Mouse (Mus musculus): ENCODE results near the gene Fig4. TPM values are rescaled to one million over a fixed set of nuclear protein-coding genes. Genes with fewer than 3 reads are reported as not detected.

Gene Fig4
- total RNA-seq, 4 experiments from 2014 or later, result 25.9 to 31.7 (median 28.2) TPM

DNA sequence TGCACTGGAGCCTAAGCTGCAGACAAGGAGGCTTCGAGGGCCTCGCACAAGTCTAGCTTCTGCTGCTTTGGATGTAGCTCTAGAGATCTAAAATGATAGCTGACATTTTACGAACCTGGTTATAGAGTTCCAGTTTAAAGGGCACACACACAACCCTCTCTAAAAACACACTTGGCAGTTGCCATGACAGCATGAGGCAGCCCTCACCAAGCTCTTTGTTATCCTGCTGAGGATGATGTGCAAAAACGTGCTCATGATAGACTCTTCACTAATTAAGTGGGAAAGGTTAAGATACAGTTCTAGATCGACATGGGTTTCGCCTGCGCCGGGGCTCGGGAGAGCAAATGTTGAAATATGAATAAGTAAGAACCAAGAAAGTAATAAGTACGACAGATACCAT lies 84.2 kb downstream of the Fig4 start:
- no peak for DNase-seq (ENCODE audit: low spot score)

DNA sequence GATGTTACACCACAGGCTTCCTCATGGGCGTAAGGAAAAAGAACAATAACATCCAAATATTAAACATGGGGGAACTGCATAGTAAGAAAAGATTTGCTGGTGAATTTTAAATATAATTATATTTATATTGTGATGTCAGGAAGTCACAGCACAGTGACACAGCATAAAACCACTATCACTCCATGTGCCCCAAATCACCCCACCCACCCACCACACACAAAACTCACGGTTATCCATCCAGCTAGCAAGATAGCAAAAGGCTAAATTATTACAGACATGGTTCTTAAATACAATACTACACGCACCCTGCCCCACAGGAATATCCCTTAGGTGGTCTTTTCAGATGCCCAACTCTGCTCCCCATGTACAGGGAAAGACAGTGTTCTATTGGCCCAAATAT lies 89.0 kb downstream of the Fig4 start:
- DNase-seq (ENCODE audit: low spot score), result no peak

DNA sequence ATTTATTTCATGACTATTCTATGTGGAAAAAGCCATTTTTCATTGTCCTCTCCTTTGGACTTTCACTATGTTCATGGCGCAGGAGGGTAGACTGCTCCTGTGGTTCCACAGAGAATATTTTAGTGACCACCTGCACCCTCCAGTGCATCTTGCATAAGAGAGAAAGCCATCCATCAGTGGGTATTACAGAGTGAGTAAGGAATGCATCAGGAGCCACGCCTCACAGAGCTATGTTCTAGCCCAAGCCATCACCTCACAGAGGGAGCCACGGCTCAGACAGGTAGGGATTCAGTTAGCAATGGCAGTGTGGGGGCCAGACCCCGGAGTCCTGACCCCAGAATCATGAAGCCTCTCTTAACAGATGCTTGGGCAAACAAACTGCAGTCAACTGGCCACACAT lies 93.5 kb downstream of the Fig4 start:
- DNase-seq (ENCODE audit: low spot score), result no peak

DNA sequence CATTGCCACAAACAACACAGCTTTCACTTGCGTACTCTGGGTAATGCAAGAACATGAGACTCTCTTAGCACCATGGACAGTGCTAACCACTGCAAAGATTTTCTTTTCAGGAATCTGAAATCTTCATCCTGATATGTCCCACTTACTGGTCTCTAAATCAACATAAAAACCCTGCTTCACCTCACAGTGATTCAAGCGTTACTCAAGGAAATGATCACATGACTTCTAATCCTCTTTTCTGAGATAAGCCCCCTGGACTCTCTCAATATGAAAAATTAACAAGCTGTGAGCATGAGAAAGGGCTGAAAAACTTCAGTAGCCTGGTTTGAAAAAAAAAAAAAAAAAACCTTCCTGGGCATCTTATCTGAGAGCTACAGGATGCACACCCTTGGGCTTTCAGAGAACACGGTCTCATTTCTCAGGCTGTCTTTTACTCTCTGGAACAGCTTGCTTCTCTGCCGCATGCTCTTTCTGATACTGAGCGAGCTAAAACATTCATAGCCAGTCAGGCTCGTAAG lies 94.1 kb downstream of the Fig4 start:
- no peak for DNase-seq (ENCODE audit: low spot score)

DNA sequence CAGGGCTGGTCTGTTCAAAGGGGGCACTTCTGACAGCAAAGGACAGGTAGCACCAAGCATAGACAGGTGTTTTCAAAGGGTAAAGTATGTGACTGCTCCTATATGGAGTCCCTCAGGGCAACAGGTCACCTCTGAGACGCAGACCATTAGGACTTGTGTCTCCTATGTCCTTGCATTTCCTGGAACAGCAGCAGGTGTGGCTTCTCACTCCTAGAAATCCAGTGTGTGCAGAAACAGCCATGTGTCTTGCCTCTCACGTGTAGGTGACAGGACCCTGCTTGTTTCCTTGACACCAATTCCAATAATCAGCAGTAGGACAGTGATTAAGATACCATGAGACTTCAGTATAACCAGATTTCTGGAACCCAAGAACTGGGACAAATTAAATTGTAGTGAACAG lies 97.4 kb downstream of the Fig4 start:
- DNase-seq (ENCODE audit: low spot score), result no peak

DNA sequence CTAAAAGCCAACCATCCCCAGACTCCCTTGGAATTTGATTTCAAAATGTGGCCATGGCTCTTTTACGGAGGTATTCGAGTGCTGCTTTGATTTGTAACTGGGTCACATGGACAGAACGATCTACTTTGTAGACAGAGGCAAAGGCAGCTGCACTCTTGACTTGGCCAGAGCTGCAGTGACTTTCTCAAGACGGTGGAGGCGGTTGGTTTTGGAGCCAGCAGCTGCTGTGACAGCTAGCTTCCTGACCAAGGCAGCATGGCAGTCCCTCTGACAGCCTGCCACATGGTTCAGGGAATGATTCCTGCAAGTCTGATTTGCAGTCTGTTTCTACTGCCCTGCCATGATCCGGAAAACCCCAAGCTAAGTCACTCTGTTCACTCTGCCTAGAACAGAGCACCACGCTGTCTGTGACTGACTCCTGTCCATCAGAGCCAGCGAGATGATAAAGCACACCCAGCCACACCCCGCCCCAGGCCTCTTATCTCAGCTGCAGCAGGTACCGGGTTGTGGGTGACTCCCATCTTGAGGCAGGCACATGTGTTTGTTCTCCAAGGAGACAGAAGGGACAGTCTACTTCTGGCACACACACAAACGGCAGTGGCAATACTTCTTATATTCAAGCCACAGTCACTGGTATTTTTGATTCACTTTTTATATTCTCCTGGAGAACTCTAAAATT lies 98.3 kb downstream of the Fig4 start:
- DNase-seq (ENCODE audit: low spot score), result no peak

DNA sequence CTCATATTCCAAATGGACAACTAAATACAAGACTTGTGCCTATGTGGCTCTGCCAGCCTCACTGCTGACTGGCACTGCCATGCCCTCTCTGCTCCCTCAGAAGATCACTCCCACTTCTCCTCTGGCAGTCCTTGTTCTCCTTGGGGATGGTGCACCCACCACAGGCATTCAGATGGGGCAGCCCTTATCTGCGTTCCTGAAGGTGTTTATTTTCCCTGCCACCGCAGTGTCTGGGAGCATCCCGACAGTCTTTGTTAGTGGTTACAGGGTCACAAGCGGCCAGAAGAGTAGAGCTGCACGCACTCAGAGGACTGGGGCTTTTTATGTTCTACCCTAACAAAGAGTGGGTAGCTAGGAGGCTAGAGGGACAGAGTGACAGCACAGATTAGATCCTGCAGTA lies 98.9 kb downstream of the Fig4 start:
- DNase-seq (ENCODE audit: low spot score), result no peak

DNA sequence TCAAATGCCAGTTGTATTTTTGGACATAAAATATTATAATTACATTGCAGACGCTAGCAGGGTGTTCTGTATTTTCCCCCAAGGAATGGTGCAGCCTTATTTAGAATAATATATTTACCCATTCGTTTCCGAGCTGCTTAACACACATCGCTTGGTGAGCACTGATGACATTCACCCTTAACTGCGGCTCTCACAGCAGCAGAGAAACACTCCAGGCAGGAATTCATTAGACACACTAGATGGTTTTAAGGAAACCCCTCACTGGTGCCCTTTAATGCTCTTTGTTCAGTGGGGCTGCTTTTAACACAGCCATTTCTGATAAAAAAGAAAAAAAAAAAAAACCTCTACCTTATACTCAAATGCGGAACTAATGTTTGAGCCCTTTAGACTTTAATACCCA lies 104.3 kb downstream of the Fig4 start:
- no peak for DNase-seq (ENCODE audit: low spot score)

DNA sequence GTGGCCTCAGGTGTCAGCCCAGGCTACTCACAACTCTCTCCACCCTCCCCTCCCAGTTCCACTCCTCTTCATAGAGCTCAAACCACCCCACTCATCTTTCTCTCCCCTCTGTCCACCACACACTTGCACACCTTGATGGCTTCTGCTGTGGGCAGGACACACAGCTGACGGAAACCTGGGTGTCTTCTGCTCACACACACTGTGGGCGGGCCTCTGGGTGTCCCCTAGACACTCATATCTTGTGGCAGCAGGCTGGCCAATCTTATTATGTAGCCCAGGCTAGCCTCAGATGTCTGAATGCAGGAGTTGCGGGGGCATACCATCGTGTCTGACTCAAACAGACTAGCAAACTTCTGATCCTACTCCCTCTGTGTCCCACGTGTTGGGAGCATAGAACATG lies 105.3 kb downstream of the Fig4 start:
- DNase-seq (ENCODE audit: low spot score), result no peak

DNA sequence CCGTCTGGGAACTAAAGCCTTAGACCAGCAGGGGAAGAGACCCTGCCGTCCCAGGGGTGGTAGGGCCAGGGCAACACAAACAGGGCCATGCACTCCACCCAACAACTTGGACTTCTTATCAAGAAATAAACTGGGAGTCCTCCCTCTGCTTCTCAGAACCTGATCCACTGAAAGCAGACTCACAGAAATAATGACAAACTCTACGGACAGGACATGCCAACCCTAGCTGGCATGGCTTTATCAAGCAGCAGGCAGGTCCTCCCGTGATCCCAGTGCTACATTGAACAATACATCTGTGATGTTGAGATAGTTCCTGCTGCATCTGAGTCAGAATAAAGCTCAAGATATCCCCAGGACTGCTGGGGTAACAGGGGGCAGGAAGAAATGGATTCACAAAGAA lies 106.8 kb downstream of the Fig4 start:
- no peak for DNase-seq (ENCODE audit: low spot score)

DNA sequence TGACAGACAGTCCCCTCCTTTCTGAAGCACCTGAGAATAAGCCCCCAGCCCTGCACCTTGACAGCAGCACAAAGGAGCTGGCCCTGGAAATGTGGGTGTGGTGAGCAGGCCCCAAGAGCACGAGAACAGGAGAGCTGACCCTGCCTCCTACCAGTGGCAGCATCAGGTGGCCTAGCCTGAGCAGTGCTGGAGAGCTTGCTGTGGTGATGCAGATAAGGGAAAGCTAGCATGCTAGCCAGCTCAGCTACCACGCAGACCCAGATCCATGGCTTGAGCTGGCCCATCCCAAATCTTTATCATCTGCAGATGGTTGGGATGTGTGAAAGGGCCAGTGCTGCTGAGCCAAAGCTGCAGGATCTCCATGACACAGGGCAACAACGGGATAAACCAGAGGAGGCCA lies 113.7 kb downstream of the Fig4 start:
- no peak for DNase-seq (ENCODE audit: low spot score)

DNA sequence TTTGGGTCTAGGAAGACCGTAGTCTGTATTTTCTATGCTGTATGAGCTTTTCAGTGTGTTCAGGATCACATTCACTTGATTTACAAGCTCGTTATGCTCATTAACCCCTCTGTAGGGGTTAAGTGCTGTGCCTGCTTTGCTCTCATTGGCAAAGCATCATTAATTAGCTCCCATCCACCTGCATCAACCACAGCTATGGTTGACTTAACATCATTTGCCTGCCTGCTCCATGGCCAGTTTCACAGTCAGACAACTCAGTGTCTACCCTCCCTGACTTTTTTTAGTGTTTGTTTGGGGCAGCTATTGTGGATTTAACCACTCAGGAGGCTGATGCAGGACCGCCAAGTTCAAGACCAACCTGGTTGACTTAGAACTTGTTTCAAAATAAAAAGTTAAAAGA lies 119.1 kb downstream of the Fig4 start:
- no peak for DNase-seq (ENCODE audit: low spot score)

DNA sequence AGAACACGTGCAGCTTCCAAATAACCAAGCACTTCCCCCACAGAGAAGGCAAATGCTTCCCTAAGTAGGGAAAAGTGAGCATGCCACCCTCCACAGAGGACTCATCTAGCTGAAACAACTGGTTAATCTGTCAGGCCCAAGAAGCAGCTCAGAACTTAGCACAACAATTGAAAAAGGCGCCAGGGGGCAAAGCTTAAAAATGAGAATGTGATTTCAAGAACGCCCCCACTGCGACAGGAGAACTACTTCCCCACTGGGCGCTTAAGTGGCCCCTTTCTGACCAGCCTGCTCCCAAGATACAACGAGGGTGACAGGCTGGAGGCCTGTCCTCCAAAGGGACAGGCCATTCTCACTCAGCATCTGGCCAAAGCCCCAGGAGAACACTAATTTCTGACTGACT lies 120.4 kb downstream of the Fig4 start:
- DNase-seq (ENCODE audit: low spot score), result no peak

DNA sequence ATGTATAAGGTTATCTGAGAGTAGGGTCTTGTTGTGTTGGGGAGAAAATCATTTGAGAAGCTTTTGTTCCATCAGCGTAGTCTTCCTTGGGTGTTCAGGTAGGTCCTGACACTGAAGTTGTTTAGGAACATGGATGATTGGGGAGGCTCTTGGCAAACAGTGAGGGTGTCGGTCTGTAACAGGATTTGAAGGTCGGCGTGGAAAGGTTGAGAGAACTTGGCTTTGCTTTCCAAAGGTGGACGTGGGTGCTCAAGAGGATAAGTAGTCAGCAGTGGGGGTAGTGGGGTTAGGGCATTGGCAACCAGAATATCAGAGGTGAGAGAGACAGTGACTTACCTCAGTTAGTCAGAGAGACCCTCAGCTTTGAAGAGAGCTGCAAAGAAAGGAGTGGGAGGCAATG lies 136.9 kb downstream of the Fig4 start:
- DNase-seq (ENCODE audit: low spot score), result no peak

DNA sequence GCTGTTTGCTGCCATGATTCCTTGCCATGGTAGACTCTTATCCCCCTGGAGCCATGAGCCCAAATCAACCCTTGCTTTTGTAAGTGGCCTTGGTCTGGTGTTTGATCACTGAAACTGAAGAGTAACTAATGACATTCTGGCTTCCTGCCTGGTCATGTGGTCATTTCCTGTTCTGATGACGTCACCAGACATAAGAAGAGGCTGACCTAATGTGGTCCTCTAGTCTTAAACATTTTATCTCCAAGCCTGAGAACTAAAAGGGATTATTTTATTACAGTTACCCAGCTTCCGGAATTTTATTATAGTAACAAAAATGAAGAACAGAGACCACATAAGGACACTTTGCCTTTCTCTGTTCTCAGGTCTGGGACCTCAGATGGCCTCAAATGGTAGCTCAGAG lies 140.0 kb downstream of the Fig4 start:
- no peak for DNase-seq (ENCODE audit: low spot score)

DNA sequence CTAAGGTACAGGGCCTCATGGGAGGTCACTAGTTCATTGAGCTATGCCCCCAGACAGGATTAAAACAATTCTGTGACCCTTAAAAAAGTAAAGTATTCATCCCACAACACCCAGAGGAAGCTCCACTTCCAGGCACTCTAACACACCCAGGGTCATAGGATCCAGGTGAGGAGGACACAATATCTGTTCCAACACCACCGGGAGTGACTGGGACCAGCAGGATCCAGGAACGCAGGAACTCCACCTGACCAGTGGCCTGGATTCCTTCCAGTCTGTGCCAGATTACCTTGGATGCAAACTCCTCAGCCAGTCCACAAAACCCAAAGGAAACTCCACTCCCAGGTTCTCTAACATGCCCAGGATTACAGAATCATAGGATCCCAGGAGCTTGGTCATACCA lies 145.8 kb downstream of the Fig4 start:
- DNase-seq (ENCODE audit: low spot score), result no peak

DNA sequence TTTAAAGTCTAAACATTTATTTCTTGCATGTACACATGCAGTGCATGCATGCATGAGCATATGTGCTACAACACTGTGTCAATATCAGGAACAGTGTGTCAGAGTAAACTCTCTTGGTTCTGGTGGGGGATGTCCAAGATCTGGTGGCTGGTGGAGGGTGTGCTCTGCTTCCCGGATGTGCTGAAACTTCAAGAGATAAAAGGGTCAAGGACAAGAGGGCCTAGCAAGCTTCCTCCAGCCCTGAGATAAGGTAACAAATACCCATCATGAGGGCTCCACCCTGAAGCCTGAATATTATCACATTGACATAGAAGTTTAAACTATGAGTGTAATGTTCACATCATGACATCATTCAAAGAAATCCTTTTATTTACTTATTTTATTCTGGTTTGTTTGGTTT lies 146.4 kb downstream of the Fig4 start:
- no peak for DNase-seq (ENCODE audit: low spot score)

DNA sequence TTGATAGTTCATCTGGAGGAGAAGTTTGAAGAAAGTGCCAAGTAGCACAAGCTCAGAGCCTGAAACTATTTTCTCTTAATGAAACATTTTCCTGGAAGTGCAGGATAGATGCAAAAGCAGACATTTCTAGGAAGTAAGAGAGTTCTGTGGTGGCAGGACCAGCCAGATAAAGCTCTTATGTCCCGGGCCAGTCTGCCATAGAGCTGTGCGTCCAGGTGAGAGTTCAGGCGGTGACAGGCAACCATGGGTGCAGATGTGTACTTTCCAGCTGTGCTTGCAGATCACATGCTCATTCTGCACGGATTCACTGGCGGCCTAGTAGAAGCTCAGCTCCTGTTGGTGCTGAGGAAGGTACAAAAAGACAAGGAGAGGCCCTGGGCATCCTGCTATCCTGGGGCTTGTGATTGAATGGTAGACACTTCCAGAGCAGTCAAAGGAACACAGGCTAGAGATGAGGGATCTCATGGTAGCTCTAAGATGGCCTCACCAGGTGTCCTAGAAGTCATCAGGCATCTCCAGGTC lies 149.8 kb downstream of the Fig4 start:
- DNase-seq (ENCODE audit: low spot score), result no peak

DNA sequence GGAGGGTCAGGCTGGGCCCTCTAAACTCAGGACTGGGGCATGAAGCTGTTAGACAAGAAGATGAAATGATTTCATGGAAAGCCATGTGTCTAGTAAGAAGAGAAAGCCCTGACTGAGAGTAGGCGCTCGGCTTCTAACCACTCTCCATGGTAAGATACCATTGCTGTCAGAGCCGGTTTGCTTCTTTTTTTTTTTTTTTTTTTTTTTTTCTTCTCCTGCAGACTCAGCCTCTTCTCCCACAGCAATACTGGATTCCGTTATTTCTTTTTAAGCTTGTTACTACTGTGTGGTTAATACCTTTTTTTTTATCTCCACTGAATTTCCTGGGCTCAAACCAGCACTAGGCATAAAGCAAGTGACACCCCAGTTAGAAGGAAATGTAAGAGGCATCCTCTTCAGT lies 151.2 kb downstream of the Fig4 start:
- DNase-seq (ENCODE audit: low spot score), result no peak

DNA sequence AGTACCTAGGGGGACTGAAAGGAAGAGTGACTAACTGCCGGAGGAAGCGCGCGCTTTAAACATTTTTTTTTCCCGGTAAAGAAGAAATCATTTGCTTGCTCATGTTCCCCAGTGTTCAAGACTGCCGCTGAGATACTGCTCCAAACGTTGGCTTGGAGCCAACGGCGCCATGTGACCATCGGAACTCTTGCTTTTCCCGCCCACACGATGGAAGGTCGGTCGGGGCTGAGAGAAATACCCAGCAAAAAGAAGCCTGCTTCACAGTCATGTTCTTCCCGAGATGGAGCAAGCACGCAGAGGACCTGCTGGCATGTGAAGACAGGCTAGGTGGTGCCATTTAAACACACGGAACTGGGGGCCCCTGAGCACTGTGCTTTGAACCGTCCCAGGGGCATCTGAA lies 151.6 kb downstream of the Fig4 start:
- DNase-seq (ENCODE audit: low spot score), result no peak

DNA sequence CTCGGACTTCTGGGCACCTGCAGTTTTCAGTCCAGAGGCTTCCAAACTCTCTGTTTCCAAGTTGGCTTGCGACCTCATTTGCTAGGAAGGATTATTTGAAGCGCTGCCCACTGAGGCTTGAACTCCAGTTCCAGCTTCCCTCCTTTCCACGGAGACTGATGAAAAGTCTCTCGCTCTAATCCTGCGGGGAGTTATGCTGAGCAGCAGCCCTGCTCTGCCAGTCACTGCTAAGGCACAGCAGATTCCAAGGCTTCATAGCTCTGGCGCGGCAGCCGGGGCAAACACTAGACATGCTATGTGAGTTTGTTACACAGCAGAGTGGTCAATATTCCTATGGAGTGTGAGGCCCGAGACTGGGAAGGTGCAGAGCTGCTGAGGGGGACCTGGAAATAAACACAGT lies 152.0 kb downstream of the Fig4 start:
- no peak for DNase-seq (ENCODE audit: low spot score)

DNA sequence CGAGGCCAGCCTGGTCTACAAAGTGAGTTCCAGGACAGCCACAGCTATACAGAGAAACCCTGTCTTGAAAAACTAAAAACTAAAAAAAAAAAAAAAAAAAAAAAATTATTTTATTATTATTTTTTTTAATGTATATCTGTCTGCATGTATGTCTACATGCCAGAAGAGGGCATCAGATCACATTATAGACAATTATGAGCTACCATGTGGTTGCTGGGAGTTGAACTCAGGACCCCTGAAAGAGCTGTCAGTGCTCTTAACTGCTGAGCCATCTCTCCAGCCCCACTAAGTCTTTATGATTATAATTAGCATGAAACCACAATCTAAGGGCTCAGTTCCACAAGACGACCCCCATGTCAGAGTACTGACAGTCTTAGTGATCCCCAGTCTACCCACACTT lies 152.6 kb downstream of the Fig4 start:
- no peak for DNase-seq (ENCODE audit: low spot score)

DNA sequence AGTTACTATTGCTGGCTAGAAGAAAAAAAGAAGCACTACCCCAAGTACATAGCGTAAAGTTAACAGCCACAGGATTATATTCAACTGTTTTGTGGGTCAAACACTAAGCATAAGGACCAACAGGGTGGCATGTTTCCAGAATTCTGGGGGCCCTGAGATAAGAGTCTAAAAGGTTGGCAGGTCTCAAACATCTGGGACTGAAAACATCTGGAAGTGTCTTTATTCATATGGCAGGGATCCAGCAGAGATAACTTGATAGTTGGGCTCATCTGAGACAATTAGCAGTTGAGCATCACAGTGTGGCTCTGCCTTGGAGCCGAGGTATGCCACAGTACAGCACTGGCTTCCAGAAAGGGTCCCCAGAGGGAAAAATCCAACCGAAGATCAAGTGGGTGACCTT lies 153.8 kb downstream of the Fig4 start:
- DNase-seq (ENCODE audit: low spot score), result no peak

DNA sequence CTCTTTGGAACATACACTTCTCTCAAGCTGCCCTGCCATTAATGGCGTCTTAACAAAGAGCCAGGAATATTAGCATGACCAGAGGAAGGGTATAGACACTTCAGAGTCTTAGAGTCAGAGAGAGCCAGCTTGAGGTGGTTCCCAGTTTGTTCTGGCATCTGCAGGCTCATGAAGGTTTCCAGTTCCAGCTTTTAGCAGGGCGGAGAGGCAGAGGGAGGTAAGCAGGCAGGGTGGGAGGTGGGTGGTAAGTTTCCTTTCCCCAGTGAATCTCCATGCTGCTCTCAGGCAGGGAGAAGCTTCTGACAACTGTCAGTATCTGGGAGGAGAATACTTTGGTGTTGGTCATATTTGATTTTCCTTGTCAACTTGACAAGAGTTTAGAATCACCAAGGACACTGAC lies 156.9 kb downstream of the Fig4 start:
- no peak for DNase-seq (ENCODE audit: low spot score)
